Mouse (Mus musculus) brain, embryonic 14.5 days (tissue): ENCODE measurements around the gene Fam83d.
"Not testable (repeated sequence)": the region's sequence is repeated elsewhere in the genome, so short reads cannot be mapped to it uniquely, and the experiment has no call there.

Experiments used
- CTCF ChIP-seq: fragments of 200-500 bp; IDR thresholded peaks from 2 replicates; pipeline ENCODE4 v1.5.1; 2012; ENCODE audit warnings: inconsistent platforms, mild to moderate bottlenecking, moderate library complexity, borderline replicate concordance; ENCODE audit not compliant: insufficient read depth, insufficient read length; ENCODE audit errors: extremely low read depth
- POLR2A ChIP-seq: fragments of 200-500 bp; IDR thresholded peaks from 2 replicates; pipeline ENCODE4 v1.6.1; 2012; ENCODE audit warnings: mild to moderate bottlenecking, inconsistent platforms, borderline replicate concordance; ENCODE audit not compliant: poor library complexity, insufficient read depth, insufficient read length, severe bottlenecking; ENCODE audit errors: extremely low read depth

DNA sequence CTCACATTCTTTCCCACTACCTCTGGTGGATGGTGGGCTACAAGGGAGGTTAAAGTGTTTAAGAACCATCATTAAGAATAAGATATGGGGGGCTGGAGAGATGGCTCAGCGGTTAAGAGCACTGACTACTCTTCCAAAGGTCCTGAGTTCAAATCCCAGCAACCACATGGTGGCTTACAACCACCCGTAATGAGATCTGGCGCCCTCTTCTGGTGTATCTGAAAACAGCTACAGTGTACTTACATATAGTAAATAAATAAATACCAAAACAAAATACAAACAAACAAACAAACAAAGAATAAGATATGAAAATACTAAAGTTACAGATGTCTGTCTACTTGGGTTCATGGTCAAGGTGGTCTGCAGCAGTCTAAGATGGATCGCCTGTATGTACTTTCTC lies 31.6 kb upstream of the Fam83d start:
- TF ChIP-seq CTCF, POLR2A: not testable (repeated sequence)
